Mouse (Mus musculus): ENCODE results near the gene Tekt4.

- no peak for TF ChIP-seq CTCF (IDR thresholded peaks at IDR 0.05; ENCODE audit: low read depth)
- TF ChIP-seq EP300 (optimal IDR thresholded peaks at IDR 0.05), result no peak
Observed at GRCm38 (mm10) chr17:25519511-25519910, 65.1 kb downstream of the Tekt4 start.

Data from stomach, postnatal 0 days (tissue).